Mouse (Mus musculus) testis, postnatal 14 days (tissue): ENCODE results near the gene Dmrtc1a.
"Not testable (repeated sequence)": the region's sequence is repeated elsewhere in the genome, so short reads cannot be mapped to it uniquely, and the experiment has no call there.

Experiments used
- DNase-seq: peaks from one replicate; pipeline ENCODE4 v3.0.0; 2021; ENCODE audit warnings: low spot score

The Dmrtc1a gene

DNA sequence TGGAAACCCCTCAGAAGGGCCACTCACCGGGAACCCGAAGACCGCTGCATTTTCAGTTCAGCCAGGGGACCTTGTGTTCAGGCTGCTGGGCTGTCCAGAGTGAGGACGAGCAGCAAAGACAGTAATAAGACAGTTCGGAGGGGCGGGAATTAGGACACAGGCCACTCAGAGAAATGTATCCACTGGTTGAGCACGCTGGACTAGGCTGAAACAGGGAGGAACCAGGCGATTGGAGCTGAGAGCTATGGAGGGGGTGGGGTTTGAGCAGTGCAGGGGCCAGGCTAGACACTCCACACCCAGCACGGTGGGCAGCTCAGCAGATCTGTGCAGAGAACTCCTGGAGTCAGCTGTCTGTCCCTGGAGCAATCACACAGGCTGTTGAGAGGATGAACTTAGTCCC is at the start of gene Dmrtc1a, which contains the start of gene 1700011M02Rik:
TSS of gene Dmrtc1a (minus strand) at position 101 of the 400 bp plus-strand sequence.
TSS of gene 1700011M02Rik (plus strand) at position 319 of the 400 bp plus-strand sequence.
- DNase-seq: peak; percentile 27

DNA sequence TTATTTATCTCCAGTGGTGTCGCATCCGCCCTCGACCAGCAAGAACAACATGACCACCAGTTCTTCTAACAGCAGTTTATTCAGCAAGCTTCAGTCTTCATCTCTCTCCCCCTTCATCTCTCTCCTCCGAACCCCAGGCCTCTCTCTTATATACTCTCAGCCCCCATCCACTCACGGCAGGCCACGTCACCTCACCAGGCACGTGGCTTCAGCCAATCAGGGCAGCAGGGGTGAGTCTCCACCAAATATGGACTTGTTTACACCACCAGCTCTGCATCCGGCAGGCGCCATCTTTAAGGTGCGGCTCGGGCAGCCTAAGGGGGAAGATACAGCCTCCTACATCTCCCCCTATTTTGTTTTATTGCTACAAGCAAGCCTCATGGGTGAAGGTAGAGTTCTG is 41.6 kb upstream of the Dmrtc1a start:
- DNase-seq: not testable (repeated sequence)

DNA sequence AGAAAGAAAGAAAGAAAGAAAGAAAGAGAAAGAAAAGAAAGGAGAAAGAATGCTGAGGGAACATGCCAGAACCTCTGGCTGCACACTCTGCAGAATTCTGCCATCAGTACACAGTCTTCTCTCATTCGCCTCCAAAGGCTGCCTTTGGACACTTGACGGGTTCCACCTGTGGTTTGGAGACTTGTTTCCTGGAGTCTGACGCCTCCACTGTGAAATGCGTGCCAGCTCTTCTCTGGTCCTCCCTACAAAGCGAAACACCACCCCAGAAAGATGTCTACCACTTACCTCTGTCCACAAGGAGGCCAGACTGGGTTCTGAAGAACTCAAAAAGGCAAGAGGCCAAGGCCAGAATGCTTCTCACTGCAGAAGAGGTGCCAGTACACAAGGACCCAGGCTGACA is 28.3 kb upstream of the Dmrtc1a start:
- no peak for DNase-seq

DNA sequence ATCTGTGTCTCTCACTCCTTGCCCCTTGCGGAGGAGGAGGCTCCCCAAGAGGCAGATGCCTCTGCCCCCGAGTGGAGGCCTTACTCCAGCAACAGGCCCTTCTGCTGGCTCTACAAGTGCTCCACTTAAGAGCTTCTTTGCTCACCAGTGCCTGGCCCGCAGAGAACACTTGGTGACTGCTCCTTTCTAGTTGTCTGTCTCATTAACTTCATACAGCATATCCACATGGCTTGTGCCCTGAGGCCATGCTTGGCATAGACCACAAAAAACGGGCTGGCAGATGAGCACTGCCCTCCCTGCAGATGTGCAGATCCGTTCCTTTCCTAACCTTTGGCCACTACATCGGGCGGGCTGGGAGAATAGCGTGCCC is 25.9 kb upstream of the Dmrtc1a start:
- DNase-seq: no peak

DNA sequence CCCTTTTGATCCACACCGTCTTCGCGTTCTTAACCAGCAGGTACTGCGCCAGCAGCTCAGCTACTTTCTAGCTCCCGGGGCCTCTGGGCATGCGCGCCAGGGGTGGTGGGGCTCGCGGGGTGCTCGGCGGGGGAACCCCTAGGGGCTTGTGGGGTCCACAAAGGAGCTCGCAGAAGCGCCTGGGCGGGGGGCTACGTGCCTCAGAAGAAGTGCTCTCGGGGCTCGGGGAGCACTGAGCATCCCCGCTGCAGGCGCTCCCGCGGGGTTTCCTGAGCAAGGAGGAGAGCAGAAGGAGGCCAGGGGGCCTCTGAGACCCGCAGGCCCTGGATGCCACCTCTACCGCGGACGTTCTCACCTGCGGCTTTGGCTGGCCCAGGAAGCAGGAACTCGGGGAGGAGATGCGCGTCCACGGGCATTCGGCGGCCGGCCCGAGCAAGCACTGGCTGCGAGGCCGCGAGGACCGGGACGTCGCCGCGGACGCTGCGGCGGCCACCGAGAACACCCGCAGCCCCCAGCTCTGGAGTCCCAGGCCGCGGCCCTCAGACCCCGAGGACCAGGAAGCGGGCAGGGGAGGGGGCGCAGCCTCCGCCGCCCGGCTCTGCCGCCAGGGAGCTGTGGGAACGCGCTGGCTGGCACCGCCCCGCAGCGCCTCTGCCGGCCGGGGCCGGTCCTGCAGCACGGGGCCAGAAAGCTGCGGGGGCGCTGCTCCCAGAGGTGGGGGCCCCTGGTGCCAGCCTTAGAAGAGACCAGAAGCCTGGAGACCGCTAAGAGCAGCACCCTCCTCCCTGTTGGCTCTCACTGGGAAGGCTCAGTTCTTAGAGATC is 25.3 kb upstream of the Dmrtc1a start:
- peak; percentile 53 for DNase-seq

DNA sequence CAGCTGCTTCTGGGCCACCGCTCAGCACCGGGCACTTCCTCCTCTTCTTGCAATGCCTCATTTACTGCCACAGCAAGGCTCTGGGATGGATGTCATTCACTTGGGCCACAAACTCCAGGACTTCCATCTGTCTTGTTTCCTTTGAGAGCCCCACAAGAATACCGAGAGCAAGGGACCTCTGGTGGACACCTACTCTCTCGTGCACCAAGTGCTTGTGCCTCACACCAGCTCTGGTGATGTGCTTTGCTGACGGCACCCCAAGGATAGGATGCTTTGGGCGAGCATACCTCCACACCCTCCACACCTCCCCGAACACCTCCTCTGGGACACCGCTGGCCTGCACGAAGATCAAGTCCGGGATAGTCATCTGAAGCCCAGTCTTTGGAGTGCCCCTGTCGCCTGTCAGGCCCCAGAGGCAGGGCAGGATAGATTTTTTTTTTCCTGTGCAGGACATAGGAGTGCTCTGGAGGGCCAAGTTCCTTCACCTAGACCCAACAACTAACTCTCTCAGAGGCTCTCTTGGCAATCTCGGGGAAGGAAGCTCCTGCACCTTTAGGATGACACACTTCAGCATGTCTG is 24.6 kb upstream of the Dmrtc1a start:
- no peak for DNase-seq

DNA sequence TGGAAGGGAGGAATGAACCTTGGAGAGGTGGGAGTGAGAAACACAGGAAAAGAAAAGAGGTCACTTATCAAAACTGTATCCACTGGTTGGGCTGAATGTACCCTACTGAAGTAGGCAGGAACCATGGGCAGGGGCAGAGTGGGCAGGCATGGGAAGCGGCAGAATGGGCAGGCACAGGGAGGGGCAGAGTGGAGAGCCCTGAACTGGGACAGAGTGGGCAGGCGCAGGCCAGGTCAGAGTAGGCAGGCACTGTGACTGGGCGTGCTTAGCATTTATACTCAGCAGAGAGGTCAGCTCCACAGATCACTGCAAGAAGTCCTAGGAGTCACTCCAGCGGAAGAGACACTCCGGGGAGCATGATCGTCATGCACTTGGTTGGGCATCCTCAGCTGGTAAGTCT is 19.6 kb upstream of the Dmrtc1a start, which contains the start of gene 1700018G05Rik:
TSS of gene 1700018G05Rik (plus strand) at position 301 of the 400 bp plus-strand sequence.
- DNase-seq: peak; percentile 62

DNA sequence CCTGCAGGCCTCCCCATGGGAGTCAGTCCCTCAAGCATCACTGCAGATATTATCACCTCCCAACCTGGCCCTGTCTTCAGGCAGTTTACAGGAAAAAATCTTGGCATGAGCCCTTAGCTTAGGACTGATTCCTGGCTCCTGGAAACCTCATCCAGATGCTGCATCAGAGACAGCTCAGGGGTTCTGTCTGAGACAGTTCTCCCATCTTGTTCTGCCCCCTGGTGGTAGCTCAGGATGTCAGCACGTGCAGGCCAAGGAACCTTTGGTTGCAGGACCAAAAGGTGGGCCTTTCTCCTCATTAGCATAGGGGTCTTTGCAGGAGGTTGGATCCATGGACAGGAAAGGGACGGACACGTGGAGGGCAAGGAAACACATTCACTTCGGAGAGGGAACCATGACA is 18.2 kb upstream of the Dmrtc1a start:
- not testable (repeated sequence) for DNase-seq

DNA sequence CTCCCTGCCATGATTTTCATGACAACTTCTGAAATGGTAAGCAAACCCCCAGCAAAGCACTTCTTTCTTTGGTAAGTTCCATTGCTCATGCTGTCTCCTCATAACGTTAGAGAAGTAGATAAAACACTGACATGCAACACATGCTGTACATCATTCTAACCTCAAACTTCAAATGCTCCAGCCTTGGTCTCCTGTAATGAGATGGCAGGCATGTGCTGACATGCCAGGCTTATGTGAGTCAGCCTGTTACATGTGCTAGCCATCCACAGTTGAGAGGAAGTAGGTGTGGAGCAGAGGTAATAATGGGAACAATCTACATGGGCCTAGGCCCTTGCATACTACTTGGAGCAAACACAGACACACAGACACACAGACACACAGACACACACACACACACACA is 6.3 kb upstream of the Dmrtc1a start:
- not testable (repeated sequence) for DNase-seq

DNA sequence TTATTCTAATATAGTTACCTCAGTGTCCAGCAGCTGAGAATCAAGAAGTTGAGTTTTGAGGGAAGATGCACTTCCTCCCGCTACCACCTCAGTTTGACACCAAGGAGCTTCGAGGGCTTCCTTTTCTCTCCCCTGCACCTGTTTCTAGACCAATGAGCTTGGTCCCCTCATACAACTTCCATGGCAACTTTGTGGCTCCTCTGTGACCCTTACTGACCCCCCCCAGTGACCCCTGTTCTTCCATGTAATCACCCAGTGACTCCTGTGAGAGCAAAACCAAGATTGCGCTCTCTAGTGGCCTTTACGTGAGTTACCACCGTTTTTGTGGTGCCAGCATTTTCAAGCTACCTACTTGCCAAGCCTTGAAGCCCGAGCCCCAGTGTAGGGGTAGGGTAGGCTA is 40.6 kb downstream of the Dmrtc1a start, which contains the start of gene 1700031F05Rik:
TSS of gene 1700031F05Rik (minus strand) at position 101 of the 400 bp plus-strand sequence.
- DNase-seq: no peak

DNA sequence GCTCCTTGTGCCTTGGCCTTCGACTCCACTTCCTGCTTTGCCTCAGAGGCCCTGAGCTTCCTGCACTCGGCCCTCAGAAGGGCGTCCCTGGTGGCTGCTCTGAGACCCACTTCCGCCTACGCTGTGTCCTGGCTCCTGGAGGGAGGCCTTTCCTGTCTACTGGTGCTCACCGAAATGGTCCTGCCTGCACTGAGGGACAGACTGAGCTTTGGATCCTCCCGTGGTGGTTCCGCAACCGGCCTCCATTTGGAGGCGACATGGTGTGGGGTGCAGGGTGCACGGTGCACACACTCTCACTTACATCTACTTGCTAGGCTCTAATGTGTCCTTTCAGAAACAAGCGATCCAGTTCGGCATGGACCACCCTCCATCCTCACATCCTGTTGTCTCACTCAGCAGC is 54.0 kb downstream of the Dmrtc1a start, which contains the start of gene Dmrtc1c2:
TSS of gene Dmrtc1c2 (minus strand) at position 101 of the 400 bp plus-strand sequence.
- not testable (repeated sequence) for DNase-seq
